Mouse (Mus musculus): ENCODE measurements around the gene Hras.

- TF ChIP-seq CTCF (IDR thresholded peaks at IDR 0.05; ENCODE audit: control insufficient read depth, insufficient read depth, insufficient read length), result no peak
- no peak for TF ChIP-seq MAX (IDR thresholded peaks at IDR 0.05)
- no peak for TF ChIP-seq USF1 (IDR thresholded peaks at IDR 0.05; ENCODE audit: low read depth)
- TF ChIP-seq MYOG (IDR thresholded peaks at IDR 0.05; ENCODE audit: control insufficient read depth, extremely low read depth, insufficient read length), result no peak
- no peak for TF ChIP-seq MYOD1 (IDR thresholded peaks at IDR 0.05; ENCODE audit: control insufficient read depth, insufficient read length, low read depth)
- no peak for TF ChIP-seq CEBPB (IDR thresholded peaks at IDR 0.05; ENCODE audit: low read depth)
These were observed 24.5 kb downstream of the Hras start for GRCm38 (mm10) chr7:141169300-141169699.
